Mouse (Mus musculus): ENCODE measurements at regions not wholly inside any gene's neighbourhood (a gene's known extent, or its start where the extent isn't known, plus 50 kb on each side); places are given as distances from the start of the nearest gene placed in this dataset.
A peak's percentile ranks its signal among the peaks of the same experiment; 100 is the strongest.

DNA sequence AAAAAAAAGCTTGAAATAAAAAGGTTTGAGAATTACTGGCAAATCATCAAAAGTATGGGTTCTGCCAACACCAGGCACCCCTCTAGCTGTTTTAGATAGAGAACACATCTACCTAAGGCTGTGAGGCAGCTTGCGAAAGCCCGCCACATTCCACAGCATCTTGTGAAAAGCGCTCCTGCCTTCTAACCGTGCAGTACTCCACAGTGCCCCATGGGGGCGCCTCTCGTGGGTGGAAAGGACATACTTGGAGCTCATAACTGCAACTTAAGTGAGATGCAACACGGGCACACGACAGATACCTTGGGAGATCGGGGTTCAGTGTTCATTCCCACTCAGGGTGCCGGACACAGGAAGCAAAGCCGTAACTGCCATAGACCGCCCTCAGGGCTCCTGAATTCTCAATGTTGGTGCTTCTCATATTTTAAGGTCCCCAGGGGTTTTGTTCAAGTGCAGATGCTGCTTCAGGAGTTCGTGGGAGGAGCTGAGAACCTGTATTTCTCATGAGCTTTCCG, 149.9 kb downstream of the Hibadh start:
- no peak for DNase-seq (ENCODE audit: low spot score)
- 80% methylated on average over 14 of the region's 14 CpGs for WGBS
- H3K9me3 ChIP-seq (ENCODE audit: low read length) = no peaks in the 10 kb centered on the region
- no peaks in the 10 kb centered on the region for H3K4me1 ChIP-seq (ENCODE audit: insufficient read depth, low read length)
- TF ChIP-seq CTCF (IDR thresholded peaks at IDR 0.05) = 0 out of 2 replicates have a peak, but pooled peaks have one; percentile 9
- H3K36me3 ChIP-seq (ENCODE audit: insufficient read depth, low read length) = no peaks in the 10 kb centered on the region
- H3K9ac ChIP-seq (replicated peaks; ENCODE audit: low read length, poor library complexity, severe bottlenecking) = no peak overlapping the region
- ATAC-seq (ENCODE audit: low FRiP score) = no peak
- H3K4me3 ChIP-seq (ENCODE audit: low read depth, low read length) = no peak overlapping the region
- no peaks in the 10 kb centered on the region for H3K27me3 ChIP-seq (ENCODE audit: insufficient read depth, low read length)
- no peak overlapping the region for H3K4me2 ChIP-seq (ENCODE audit: low read depth, low read length, poor library complexity, severe bottlenecking)
- no peak overlapping the region for H3K27ac ChIP-seq (ENCODE audit: low read depth, low read length)

- Histone ChIP-seq H3K27me3 (ENCODE audit: insufficient read depth, low read length) (no peaks in the 10 kb centered on the region), H3K27ac (ENCODE audit: low read depth, low read length) (no peak overlapping the region), H3K36me3 (ENCODE audit: insufficient read depth, low read length) (no peaks in the 10 kb centered on the region), H3K4me2 (ENCODE audit: low read depth, low read length, poor library complexity, severe bottlenecking) (no peak overlapping the region), H3K4me3 (ENCODE audit: low read depth, low read length) (no peak overlapping the region), H3K4me1 (ENCODE audit: insufficient read depth, low read length) (no peaks in the 10 kb centered on the region), H3K9ac (replicated peaks; ENCODE audit: low read length, poor library complexity, severe bottlenecking) (no peak overlapping the region), H3K9me3 (ENCODE audit: low read length) (no peaks in the 10 kb centered on the region)
- ATAC-seq (ENCODE audit: low FRiP score) = no peak
- no peak for DNase-seq (ENCODE audit: low spot score)
- no peak for TF ChIP-seq CTCF (IDR thresholded peaks at IDR 0.05)
- 88% methylated on average over 3 of the region's 3 CpGs for WGBS
Measured at GRCm38 (mm10) chr6:52495301-52495700, 144.9 kb downstream of the Hibadh start.

DNA sequence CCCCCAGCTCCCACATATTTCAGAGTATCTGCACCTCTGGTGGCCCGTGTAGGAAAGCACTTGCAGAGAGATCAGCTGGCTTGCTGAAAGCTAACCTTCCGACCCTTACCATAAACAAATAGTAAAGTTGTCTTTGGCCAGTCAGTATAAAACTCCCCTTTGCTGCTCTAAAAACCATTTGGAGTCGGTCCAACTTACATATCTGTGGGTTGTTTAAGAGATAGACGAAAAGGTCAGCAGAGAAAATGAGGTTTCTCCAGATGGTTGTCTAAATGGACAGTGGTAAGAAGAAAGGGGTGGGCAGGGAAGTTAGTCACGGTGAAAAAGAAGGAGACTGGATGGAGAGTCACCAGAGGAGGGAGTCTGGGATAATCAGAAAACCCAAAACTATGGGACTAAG, 144.3 kb downstream of the Hibadh start:
- Histone ChIP-seq H3K9ac (replicated peaks; ENCODE audit: low read length, poor library complexity, severe bottlenecking) (no peak overlapping the region), H3K4me3 (ENCODE audit: low read depth, low read length) (no peak overlapping the region), H3K9me3 (ENCODE audit: low read length) (no peaks in the 10 kb centered on the region), H3K4me1 (ENCODE audit: insufficient read depth, low read length) (no peaks in the 10 kb centered on the region), H3K27me3 (ENCODE audit: insufficient read depth, low read length) (no peaks in the 10 kb centered on the region), H3K27ac (ENCODE audit: low read depth, low read length) (no peak overlapping the region), H3K36me3 (ENCODE audit: insufficient read depth, low read length) (no peaks in the 10 kb centered on the region), H3K4me2 (ENCODE audit: low read depth, low read length, poor library complexity, severe bottlenecking) (no peak overlapping the region)
- no peak for TF ChIP-seq CTCF (IDR thresholded peaks at IDR 0.05)
- 74% methylated on average over 5 of the region's 5 CpGs for WGBS
- ATAC-seq (ENCODE audit: low FRiP score) (no peak), DNase-seq (ENCODE audit: low spot score) (no peak)
